Comparison of ENCODE assay signal across 8 mouse cellular contexts in the genomic region with DNA sequence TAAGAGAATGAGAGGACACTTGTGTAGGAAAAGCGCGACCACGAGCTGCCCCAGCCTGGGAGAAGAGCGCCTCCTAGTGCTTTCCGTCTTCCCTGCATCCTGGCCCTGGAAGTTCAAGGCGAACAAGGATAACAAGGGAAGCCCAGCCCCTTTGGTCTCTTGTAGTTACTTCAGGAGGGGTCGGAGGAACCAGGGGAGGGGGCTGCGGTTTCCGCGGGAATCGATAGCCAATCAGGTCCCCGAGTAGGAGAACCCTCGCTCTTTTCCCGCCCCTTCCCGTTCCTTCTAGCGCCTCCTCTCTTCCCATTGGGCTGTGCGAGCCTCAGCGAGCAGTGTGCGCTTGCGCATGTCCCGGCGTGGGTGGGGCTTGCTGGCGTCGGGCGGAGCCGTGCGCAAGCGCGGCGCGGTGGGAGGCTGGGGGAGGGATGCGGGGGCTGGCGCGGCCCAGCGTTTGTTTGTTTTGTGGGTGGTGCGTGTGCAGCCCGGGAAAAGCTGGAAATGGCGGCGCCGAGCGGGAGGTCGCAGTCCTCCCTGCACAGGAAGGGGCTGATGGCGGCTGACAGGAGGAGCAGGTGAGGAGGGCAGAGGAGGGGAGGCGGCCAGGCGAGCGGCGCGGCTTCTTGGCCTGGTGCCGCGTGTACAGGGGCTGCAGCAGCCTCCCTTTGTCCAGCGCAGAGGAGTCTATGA. TPM values are rescaled to one million over a fixed set of nuclear protein-coding genes. Genes with fewer than 3 reads are reported as not detected.
DNase-seq lines count a peak whose midpoint lies in the region; ATAC-seq lines count a peak whose summit lies in the region.

A gene (plus strand): TSS at position 360 of the 687 bp plus-strand sequence.

- H3K4me1 ChIP-seq in hindbrain, embryonic 15.5 days (replicated peaks): peaks cover 20% of the 10 kb centered on the region

- H3K36me3 ChIP-seq in hindbrain, embryonic 15.5 days: peaks cover 27% of the 10 kb centered on the region

- peak within 1 kb of the TSS; percentile 72 for H3K4me3 ChIP-seq in hindbrain, embryonic 15.5 days

- peak; percentile 96 for DNase-seq in T-cell, adult 2 months (ENCODE audit: low spot score)
- peak; percentile 97 to 98 for DNase-seq in cerebellum, postnatal 36 days
- peak; percentile 98 for DNase-seq in frontal cortex, postnatal 36 days (ENCODE audit: low spot score in 2 of 2)
- peak; percentile 98 for DNase-seq in left cerebral cortex, adult 11 months (ENCODE audit: low spot score)
- DNase-seq in lung, postnatal 4 days: peak; percentile 98 to 99
- peak; percentile 99 for DNase-seq in retina, postnatal 7 days (ENCODE audit: low read depth, low spot score)
- DNase-seq in urinary bladder, adult 2 months (ENCODE audit: low spot score): peak; percentile 97

- H3K9me3 ChIP-seq in hindbrain, embryonic 15.5 days: no peaks in the 10 kb centered on the region

- peak within 1 kb of the TSS; percentile 77 for H3K9ac ChIP-seq in hindbrain, embryonic 15.5 days

- whole genome bisulfite sequencing in hindbrain, embryonic 15.5 days: 0% methylated on average over 46 of the region's 51 CpGs

- H3K4me2 ChIP-seq in hindbrain, embryonic 15.5 days: peak within 1 kb of the TSS; percentile 74

- ATAC-seq in hindbrain, embryonic 15.5 days (ENCODE audit: low FRiP score, low read depth): peak; percentile 100

- H3K27ac ChIP-seq in hindbrain, embryonic 15.5 days (replicated peaks): peak within 1 kb of the TSS; percentile 86

- peaks cover 3% of the 10 kb centered on the region; the same call in 1 of the 2 replicates for H3K27me3 ChIP-seq in hindbrain, embryonic 15.5 days

RNA-seq across cellular contexts. Expression of the gene that starts here (rescaled TPM):
- polyA plus RNA-seq in hindbrain, embryonic 15.5 days (2015; fragmentation: Nextera tagmentation; extraction: Ambion mirVana): 32.0 and 35.9 TPM in 2 replicates
- polyA plus RNA-seq in urinary bladder, adult 2 months (2012; rRNA removed): 32.0 and 35.1 TPM in 2 replicates

Comparison
In these comparisons a context has a peak if more than half of its experiments do, and no peak if none do; other contexts are left out.
1. Peak in every context shown above with its lines: DNase-seq, ATAC-seq, H3K4me3 ChIP-seq and H3K27ac ChIP-seq.